Mouse (Mus musculus): ENCODE results near the gene Nphs1.
"Not testable (repeated sequence)": the region's sequence is repeated elsewhere in the genome, so short reads cannot be mapped to it uniquely, and the experiment has no call there.

The Nphs1 gene

GRCm38 (mm10) chr7:30439734-30440133 is 18.4 kb upstream of the Nphs1 start:
- intact Hi-C loops (cut with DNase I) = loop anchor here (5.0 kb wide), 1 partner anchor 33 kb away; no protein-coding TSS in a partner anchor

- intact Hi-C loops (cut with DNase I) = no loop called here
These were observed 17.4 kb upstream of the Nphs1 start for GRCm38 (mm10) chr7:30440697-30441096.

GRCm38 (mm10) chr7:30443696-30444095 is 14.4 kb upstream of the Nphs1 start:
- intact Hi-C loops (cut with DNase I) = no loop called here

GRCm38 (mm10) chr7:30444154-30444970 is 13.8 kb upstream of the Nphs1 start:
- intact Hi-C loops (cut with DNase I) = no loop called here

GRCm38 (mm10) chr7:30444971-30445751 is 13.0 kb upstream of the Nphs1 start, which contains the start of gene Aplp1:
TSS of gene Aplp1 (minus strand) at chr7:30445535.
- intact Hi-C loops (cut with DNase I) = loop anchor here (5.0 kb wide), 1 partner anchor 47 kb away; the partner anchor contains the start of gene Prodh2

- intact Hi-C loops (cut with DNase I) = no loop called here
These were observed 7.9 kb upstream of the Nphs1 start for GRCm38 (mm10) chr7:30450241-30450640.

GRCm38 (mm10) chr7:30453327-30453726 is 4.8 kb upstream of the Nphs1 start:
- intact Hi-C loops (cut with DNase I) = no loop called here

GRCm38 (mm10) chr7:30453766-30454165 is 4.3 kb upstream of the Nphs1 start:
- intact Hi-C loops (cut with DNase I) = no loop called here

GRCm38 (mm10) chr7:30454259-30454658 is 3.9 kb upstream of the Nphs1 start:
- intact Hi-C loops (cut with DNase I) = no loop called here

GRCm38 (mm10) chr7:30456487-30456886 is 1.6 kb upstream of the Nphs1 start:
- intact Hi-C loops (cut with DNase I) = no loop called here

- intact Hi-C loops (cut with DNase I) = no loop called here
These were observed 1.0 kb upstream of the Nphs1 start for GRCm38 (mm10) chr7:30456911-30457628.

- intact Hi-C loops (cut with DNase I) = no loop called here
These were observed 1.4 kb downstream of the Nphs1 start for GRCm38 (mm10) chr7:30459484-30459883.

GRCm38 (mm10) chr7:30463568-30463967 is 5.5 kb downstream of the Nphs1 start:
- intact Hi-C loops (cut with DNase I) = no loop called here

GRCm38 (mm10) chr7:30463996-30464395 is 5.9 kb downstream of the Nphs1 start:
- intact Hi-C loops (cut with DNase I) = no loop called here

- intact Hi-C loops (cut with DNase I) = no loop called here
These were observed 6.7 kb downstream of the Nphs1 start for GRCm38 (mm10) chr7:30464816-30465300.

GRCm38 (mm10) chr7:30472411-30472810 is 14.3 kb downstream of the Nphs1 start:
- intact Hi-C loops (cut with DNase I) = loop anchor here (5.0 kb wide), 1 partner anchor 35 kb away; no protein-coding TSS in a partner anchor

GRCm38 (mm10) chr7:30474999-30475398 is 16.9 kb downstream of the Nphs1 start:
- intact Hi-C loops (cut with DNase I) = loop anchor here (5.0 kb wide), 1 partner anchor 38 kb away; no protein-coding TSS in a partner anchor

- intact Hi-C loops (cut with DNase I) = not testable (repeated sequence)
These were observed 18.0 kb downstream of the Nphs1 start for GRCm38 (mm10) chr7:30476136-30476535.

- intact Hi-C loops (cut with DNase I) = no loop called here
These were observed 19.6 kb downstream of the Nphs1 start for GRCm38 (mm10) chr7:30477415-30478381.

GRCm38 (mm10) chr7:30484250-30484649 is 26.1 kb downstream of the Nphs1 start:
- intact Hi-C loops (cut with DNase I) = no loop called here
